Mouse (Mus musculus): ENCODE results near the gene Pth1r. TPM values are rescaled to one million over a fixed set of nuclear protein-coding genes. Genes with fewer than 3 reads are reported as not detected.

Gene Pth1r
- total and polyA plus RNA-seq, 2 experiments from 2014 or later, result 7.8 to 11.4 TPM

GRCm38 (mm10) chr9:110696427-110696826 is 50.5 kb downstream of the Pth1r start:
- no peak overlapping the region for H3K27ac ChIP-seq (ENCODE audit: low read depth, low read length)
- H3K4me1 ChIP-seq (ENCODE audit: insufficient read depth), result no peaks in the 10 kb centered on the region
- H3K4me2 ChIP-seq (ENCODE audit: low read depth), result no peak overlapping the region
- TF ChIP-seq CTCF (IDR thresholded peaks at IDR 0.05; ENCODE audit: low read depth), result no peak
- WGBS, result 92% methylated on average over 5 of the region's 5 CpGs
- no peak for DNase-seq
- H3K9me3 ChIP-seq (ENCODE audit: low read length), result no peaks in the 10 kb centered on the region
- H3K4me3 ChIP-seq (ENCODE audit: low read depth, low read length), result no peak overlapping the region
- H3K27me3 ChIP-seq (ENCODE audit: insufficient read depth, low read length), result no peaks in the 10 kb centered on the region
- ATAC-seq, result no peak
- H3K9ac ChIP-seq, result no peak overlapping the region
- peaks cover 16% of the 10 kb centered on the region; the same call in 1 of the 2 replicates for H3K36me3 ChIP-seq (ENCODE audit: insufficient read depth)

- Histone ChIP-seq H3K36me3 (ENCODE audit: insufficient read depth) (peaks cover 16% of the 10 kb centered on the region; the same call in 1 of the 2 replicates), H3K9me3 (ENCODE audit: low read length) (no peaks in the 10 kb centered on the region), H3K27ac (ENCODE audit: low read depth, low read length) (no peak overlapping the region), H3K4me3 (ENCODE audit: low read depth, low read length) (no peak overlapping the region), H3K9ac (no peak overlapping the region), H3K27me3 (ENCODE audit: insufficient read depth, low read length) (no peaks in the 10 kb centered on the region), H3K4me1 (ENCODE audit: insufficient read depth) (no peaks in the 10 kb centered on the region), H3K4me2 (ENCODE audit: low read depth) (no peak overlapping the region)
- no peak for DNase-seq
- ATAC-seq, result no peak
- no peak for TF ChIP-seq CTCF (IDR thresholded peaks at IDR 0.05; ENCODE audit: low read depth)
- WGBS, result 89% methylated on average over 4 of the region's 4 CpGs
Observed at GRCm38 (mm10) chr9:110695165-110695755, 51.7 kb downstream of the Pth1r start.

- Histone ChIP-seq H3K9me3 (ENCODE audit: low read length) (no peaks in the 10 kb centered on the region), H3K36me3 (ENCODE audit: insufficient read depth) (0 out of 2 replicates have a peak, but pooled peaks cover 9% of the 10 kb centered on the region), H3K4me1 (ENCODE audit: insufficient read depth) (peaks cover 3% of the 10 kb centered on the region; the same call in 1 of the 2 replicates), H3K27ac (ENCODE audit: low read depth, low read length) (no peak overlapping the region), H3K9ac (no peak overlapping the region), H3K4me3 (ENCODE audit: low read depth, low read length) (no peak overlapping the region), H3K4me2 (ENCODE audit: low read depth) (no peak overlapping the region), H3K27me3 (ENCODE audit: insufficient read depth, low read length) (no peaks in the 10 kb centered on the region)
- no peak for TF ChIP-seq CTCF (IDR thresholded peaks at IDR 0.05; ENCODE audit: low read depth)
- DNase-seq, result no peak
- ATAC-seq, result no peak
- 81% methylated on average over 8 of the region's 8 CpGs for WGBS
Observed at GRCm38 (mm10) chr9:110689261-110689779, 57.6 kb downstream of the Pth1r start.

- 49% methylated on average over 2 of the region's 2 CpGs for WGBS
- no peak for ATAC-seq
- no peak overlapping the region for H3K27ac ChIP-seq (ENCODE audit: low read depth, low read length)
- no peak overlapping the region for H3K4me2 ChIP-seq (ENCODE audit: low read depth)
- H3K9me3 ChIP-seq (ENCODE audit: low read length), result no peaks in the 10 kb centered on the region
- H3K9ac ChIP-seq, result no peak overlapping the region
- DNase-seq, result no peak
- 0 out of 2 replicates have a peak, but pooled peaks cover 2% of the 10 kb centered on the region for H3K36me3 ChIP-seq (ENCODE audit: insufficient read depth)
- peaks cover 12% of the 10 kb centered on the region; the same call in 1 of the 2 replicates for H3K4me1 ChIP-seq (ENCODE audit: insufficient read depth)
- TF ChIP-seq CTCF (IDR thresholded peaks at IDR 0.05; ENCODE audit: low read depth), result no peak
- no peak overlapping the region for H3K4me3 ChIP-seq (ENCODE audit: low read depth, low read length)
- H3K27me3 ChIP-seq (ENCODE audit: insufficient read depth, low read length), result no peaks in the 10 kb centered on the region
Observed at GRCm38 (mm10) chr9:110687846-110688245, 59.1 kb downstream of the Pth1r start.

- Histone ChIP-seq H3K4me1 (ENCODE audit: insufficient read depth) (peaks cover 16% of the 10 kb centered on the region), H3K4me3 (ENCODE audit: low read depth, low read length) (no peak overlapping the region), H3K36me3 (ENCODE audit: insufficient read depth) (no peaks in the 10 kb centered on the region), H3K9ac (no peak overlapping the region), H3K4me2 (ENCODE audit: low read depth) (no peak overlapping the region), H3K9me3 (ENCODE audit: low read length) (no peaks in the 10 kb centered on the region), H3K27ac (ENCODE audit: low read depth, low read length) (no peak overlapping the region), H3K27me3 (ENCODE audit: insufficient read depth, low read length) (no peaks in the 10 kb centered on the region)
- TF ChIP-seq CTCF (IDR thresholded peaks at IDR 0.05; ENCODE audit: low read depth), result peak; percentile 23
- 66% methylated on average over 5 of the region's 5 CpGs for WGBS
- DNase-seq, result no peak
- no peak for ATAC-seq
Observed at GRCm38 (mm10) chr9:110687061-110687460, 59.9 kb downstream of the Pth1r start.

GRCm38 (mm10) chr9:110686472-110686871 is 60.5 kb downstream of the Pth1r start:
- no peaks in the 10 kb centered on the region for H3K9me3 ChIP-seq (ENCODE audit: low read length)
- WGBS, result 76% methylated on average over 3 of the region's 3 CpGs

GRCm38 (mm10) chr9:110685591-110685990 is 61.4 kb downstream of the Pth1r start:
- no peak overlapping the region for H3K4me2 ChIP-seq (ENCODE audit: low read depth)
- H3K9ac ChIP-seq, result no peak overlapping the region
- H3K9me3 ChIP-seq (ENCODE audit: low read length), result no peaks in the 10 kb centered on the region
- no peak overlapping the region for H3K4me3 ChIP-seq (ENCODE audit: low read depth, low read length)
- H3K36me3 ChIP-seq (ENCODE audit: insufficient read depth), result no peaks in the 10 kb centered on the region
- no peak for ATAC-seq
- DNase-seq, result no peak
- no peak overlapping the region for H3K27ac ChIP-seq (ENCODE audit: low read depth, low read length)
- WGBS, result 89% methylated on average over 5 of the region's 5 CpGs
- TF ChIP-seq CTCF (IDR thresholded peaks at IDR 0.05; ENCODE audit: low read depth), result no peak
- peaks cover 17% of the 10 kb centered on the region for H3K4me1 ChIP-seq (ENCODE audit: insufficient read depth)
- no peaks in the 10 kb centered on the region for H3K27me3 ChIP-seq (ENCODE audit: insufficient read depth, low read length)

More at GRCm38 (mm10) chr9:110686472-110686871, 60.5 kb downstream of the Pth1r start:
- Histone ChIP-seq H3K27me3 (ENCODE audit: insufficient read depth, low read length) (no peaks in the 10 kb centered on the region), H3K36me3 (ENCODE audit: insufficient read depth) (no peaks in the 10 kb centered on the region), H3K4me2 (ENCODE audit: low read depth) (no peak overlapping the region), H3K4me1 (ENCODE audit: insufficient read depth) (peaks cover 17% of the 10 kb centered on the region), H3K9ac (no peak overlapping the region), H3K4me3 (ENCODE audit: low read depth, low read length) (no peak overlapping the region), H3K27ac (ENCODE audit: low read depth, low read length) (no peak overlapping the region)
- no peak for TF ChIP-seq CTCF (IDR thresholded peaks at IDR 0.05; ENCODE audit: low read depth)
- DNase-seq (no peak), ATAC-seq (no peak)

Data from forebrain, postnatal 0 days (tissue).